Comparison of ENCODE assay signal across 35 mouse cellular contexts in the genomic region with DNA sequence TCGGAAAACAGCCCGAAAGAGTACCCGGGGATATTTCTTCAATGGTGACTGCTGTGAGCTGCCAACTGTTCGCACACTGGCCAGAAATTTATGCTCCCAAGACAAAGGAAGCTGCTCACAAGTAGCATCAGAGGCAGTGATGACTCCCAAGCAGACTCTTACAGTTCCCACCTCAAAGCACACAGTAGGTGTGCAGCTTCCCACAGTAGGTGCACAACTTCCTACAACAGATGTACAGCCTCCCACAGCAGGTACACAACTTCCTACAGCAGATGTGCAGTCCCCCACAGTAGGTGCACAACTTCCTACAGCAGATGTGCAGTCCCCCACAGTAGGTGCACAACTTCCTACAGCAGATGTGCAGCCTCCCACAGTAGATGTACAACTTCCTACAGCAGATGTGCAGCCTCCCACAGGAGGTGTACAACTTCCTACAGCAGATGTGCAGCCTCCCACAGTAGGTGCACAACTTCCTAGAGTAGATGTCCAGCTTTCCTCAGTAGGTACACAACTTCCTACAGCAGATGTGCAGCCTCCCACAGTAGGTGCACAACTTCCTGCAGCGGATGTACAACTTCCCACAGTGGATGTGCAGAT.
"Had no signal": no experiment of that assay in that cellular context is flagged by ENCODE, and none has a peak within 500 bp of the region (broad histone marks: within the 10 kb centered on the region; RNA-seq: fewer than 3 reads in every experiment).

No protein-coding gene starts in this region.

- H3K27me3 ChIP-seq: heart, embryonic 12.5 days; heart, embryonic 13.5 days; heart, embryonic 15.5 days; hindbrain, embryonic 12.5 days; hindbrain, embryonic 13.5 days; hindbrain, embryonic 15.5 days; intestine, embryonic 15.5 days; kidney, embryonic 15.5 days had no signal

- H3K4me1 ChIP-seq: heart, embryonic 12.5 days; heart, embryonic 13.5 days; heart, embryonic 15.5 days; hindbrain, embryonic 10.5 days; hindbrain, embryonic 12.5 days; hindbrain, embryonic 13.5 days; hindbrain, embryonic 15.5 days; intestine, embryonic 15.5 days; kidney, embryonic 15.5 days had no signal

- DNase-seq: heart, postnatal 10 days; heart, postnatal 14 days; heart, postnatal 36 days; heart, postnatal 4 days; kidney, adult 11 months; kidney, adult 18-20 months; kidney, adult 2 months; kidney, adult 8-10 months; kidney, adult 9 months; kidney, postnatal 10 days; kidney, postnatal 14 days; kidney, postnatal 25 days; kidney, postnatal 36 days; kidney, postnatal 4 days; layer of hippocampus, adult 9-11 months; layer of hippocampus, postnatal 36 days had no signal

- H3K9me3 ChIP-seq: heart, embryonic 12.5 days; heart, embryonic 13.5 days; heart, embryonic 15.5 days; hindbrain, embryonic 10.5 days; hindbrain, embryonic 12.5 days; hindbrain, embryonic 13.5 days; hindbrain, embryonic 15.5 days; intestine, embryonic 15.5 days; kidney, embryonic 15.5 days had no signal

- H3K4me2 ChIP-seq: heart, embryonic 11.5 days; heart, embryonic 12.5 days; heart, embryonic 13.5 days; heart, embryonic 15.5 days; hindbrain, embryonic 12.5 days; hindbrain, embryonic 13.5 days; hindbrain, embryonic 14.5 days; hindbrain, embryonic 15.5 days; intestine, embryonic 15.5 days; kidney, embryonic 15.5 days had no signal

- H3K9ac ChIP-seq: heart, embryonic 12.5 days; heart, embryonic 13.5 days; heart, embryonic 15.5 days; hindbrain, embryonic 12.5 days; hindbrain, embryonic 13.5 days; hindbrain, embryonic 14.5 days; hindbrain, embryonic 15.5 days; intestine, embryonic 15.5 days; kidney, embryonic 15.5 days had no signal

- H3K4me3 ChIP-seq: heart, embryonic 12.5 days; heart, embryonic 13.5 days; heart, embryonic 15.5 days; hindbrain, embryonic 10.5 days; hindbrain, embryonic 12.5 days; hindbrain, embryonic 13.5 days; hindbrain, embryonic 15.5 days; intestine, embryonic 15.5 days; kidney, embryonic 15.5 days; layer of hippocampus, adult 2 months; left cerebral cortex, adult 2 months had no signal

- ATAC-seq: hindbrain, embryonic 16.5 days; hindbrain, postnatal 0 days; inflammation-experienced regulatory T-cells, adult 6 months; intestine, embryonic 15.5 days; intestine, embryonic 16.5 days; intestine, postnatal 0 days had no signal

- H3K27ac ChIP-seq: heart, embryonic 13.5 days; heart, embryonic 15.5 days; hindbrain, embryonic 10.5 days; hindbrain, embryonic 12.5 days; hindbrain, embryonic 13.5 days; hindbrain, embryonic 14.5 days; hindbrain, embryonic 15.5 days; hindbrain, postnatal 0 days; intestine, embryonic 15.5 days; kidney, embryonic 15.5 days; kidney, postnatal 0 days; layer of hippocampus, adult 2 months; left cerebral cortex, adult 2 months had no signal
